Mouse (Mus musculus) limb, embryonic 10.5 days (tissue): ENCODE measurements around the gene Immp1l. TPM values are rescaled to one million over a fixed set of nuclear protein-coding genes. Genes with fewer than 3 reads are reported as not detected.

Experiments
- DNase-seq: peaks from one replicate; pipeline ENCODE4 v3.0.0-alpha.2; 2017; ENCODE audit warnings: low spot score
- H3K27ac ChIP-seq: fragments of 300-500 bp; sonication (generic); 2 replicates; pipeline ENCODE4 v1.5.1; 2016; ENCODE audit warnings: mild to moderate bottlenecking
- H3K27me3 ChIP-seq: fragments of 300-500 bp; sonication (generic); 2 replicates; pipeline ENCODE4 v1.6.1; 2016; ENCODE audit warnings: low read depth, mild to moderate bottlenecking; ENCODE audit not compliant: poor library complexity, severe bottlenecking
- H3K36me3 ChIP-seq: fragments of 300-500 bp; sonication (generic); 2 replicates; pipeline ENCODE4 v1.6.1; 2016; ENCODE audit warnings: mild to moderate bottlenecking, moderate library complexity
- H3K4me1 ChIP-seq: fragments of 300-500 bp; sonication (generic); 2 replicates; pipeline ENCODE4 v1.6.1; 2016
- H3K4me3 ChIP-seq: fragments of 300-500 bp; sonication (generic); 2 replicates; pipeline ENCODE4 v1.5.1; 2016; ENCODE audit warnings: mild to moderate bottlenecking, moderate library complexity
- H3K9me3 ChIP-seq: fragments of 300-500 bp; sonication (generic); replicated peaks from 2 replicates; pipeline ENCODE4 v1.6.1; 2016; ENCODE audit warnings: mild to moderate bottlenecking
- WGBS: fragments of 180-500 bp; shearing (Covaris S2); methylation state at CpG from one replicate; pipeline ENCODE4 v1.1.7; 2016; 5-methylcytosine and 5-hydroxymethylcytosine counted together
- polyA plus RNA-seq: library from polyadenylated mRNA; unstranded; fragments of >200 nt; fragmentation: Nextera tagmentation; extraction: Ambion mirVana; gene quantifications from 2 replicates; pipeline ENCODE4 v1.2.1, GENCODE M21; 2016

The Immp1l gene
- 109 and 120 TPM in 2 replicates for polyA plus RNA-seq

DNA sequence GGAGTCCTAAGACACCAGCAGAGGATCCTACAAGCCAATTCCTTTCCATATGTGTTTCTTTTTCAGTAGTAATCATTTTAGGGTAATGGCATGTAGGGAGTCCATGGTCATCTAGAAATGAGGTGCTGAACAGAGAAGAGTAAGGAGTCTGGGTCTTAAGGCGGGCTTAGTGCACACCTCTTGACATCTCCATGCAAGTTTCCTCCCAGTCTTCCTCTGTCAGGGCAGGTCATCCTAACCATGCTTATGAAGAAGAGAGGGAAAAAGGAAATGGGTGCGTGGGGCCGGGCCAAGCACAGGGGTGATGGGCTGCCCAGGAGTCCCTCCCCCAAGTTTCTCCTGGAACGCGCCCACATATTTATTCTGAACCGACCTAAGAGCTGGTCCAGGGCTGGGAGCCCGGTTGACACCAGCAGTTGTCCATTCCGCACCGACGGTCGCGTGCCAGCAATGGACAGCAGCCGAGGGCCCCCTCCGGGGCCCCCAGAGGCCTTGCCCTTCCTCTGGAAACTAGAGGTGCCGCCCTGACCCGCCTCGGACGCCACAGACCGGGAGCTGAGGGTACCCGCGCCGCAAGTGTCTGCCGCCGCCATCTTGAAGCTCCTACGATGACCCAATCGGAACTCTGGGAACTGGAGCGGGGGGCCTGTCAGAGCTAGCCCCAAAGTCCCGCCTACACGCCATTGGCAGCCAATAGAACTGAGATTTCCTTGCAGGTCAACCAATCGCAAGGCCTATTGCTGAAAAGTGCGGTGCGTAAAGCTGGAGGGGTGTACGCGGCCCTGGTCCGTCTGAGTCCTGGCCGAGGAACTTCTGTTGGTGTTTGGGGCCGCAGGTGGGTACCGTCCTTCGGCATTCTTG is at the start of gene Immp1l, which contains the start of gene Elp4:
Gene Immp1l, plus strand, starts transcription at position 743 of the 861 bp plus-strand sequence.
Gene Elp4, minus strand, starts transcription at position 669 of the 861 bp plus-strand sequence.
- Histone ChIP-seq H3K4me3 (peak within 1 kb of the TSS; percentile 92), H3K9me3 (no peaks in the 10 kb centered on the region), H3K36me3 (peaks cover 7% of the 10 kb centered on the region; the same call in 1 of the 2 replicates), H3K27me3 (no peaks in the 10 kb centered on the region), H3K4me1 (peaks cover 8% of the 10 kb centered on the region; the same call in 1 of the 2 replicates), H3K27ac (peak within 1 kb of the TSS; percentile 92)
- under 1% methylated on average over 39 of the region's 39 CpGs for WGBS
- peak; percentile 93 for DNase-seq

DNA sequence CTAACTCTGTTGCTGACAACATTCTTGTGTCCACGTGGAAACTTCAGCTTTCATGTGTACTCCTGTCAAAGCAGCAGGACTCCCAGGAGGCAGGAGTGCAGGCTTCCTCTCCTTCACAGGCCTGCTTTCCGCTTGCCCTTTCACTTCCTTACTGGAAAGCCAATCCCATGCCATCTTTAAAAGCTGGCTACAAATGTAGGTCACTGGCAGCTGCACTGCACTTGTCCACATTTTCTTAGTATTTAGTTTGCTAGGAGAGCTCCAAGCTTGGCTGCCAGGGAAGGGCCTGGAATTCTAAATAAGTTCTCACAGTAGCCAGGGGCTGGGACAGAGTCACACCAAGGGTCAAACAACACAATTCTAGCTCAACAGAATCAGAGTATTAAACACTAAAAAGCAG is 49.7 kb upstream of the Immp1l start:
- Histone ChIP-seq H3K4me3 (no peak overlapping the region), H3K36me3 (no peaks in the 10 kb centered on the region)

DNA sequence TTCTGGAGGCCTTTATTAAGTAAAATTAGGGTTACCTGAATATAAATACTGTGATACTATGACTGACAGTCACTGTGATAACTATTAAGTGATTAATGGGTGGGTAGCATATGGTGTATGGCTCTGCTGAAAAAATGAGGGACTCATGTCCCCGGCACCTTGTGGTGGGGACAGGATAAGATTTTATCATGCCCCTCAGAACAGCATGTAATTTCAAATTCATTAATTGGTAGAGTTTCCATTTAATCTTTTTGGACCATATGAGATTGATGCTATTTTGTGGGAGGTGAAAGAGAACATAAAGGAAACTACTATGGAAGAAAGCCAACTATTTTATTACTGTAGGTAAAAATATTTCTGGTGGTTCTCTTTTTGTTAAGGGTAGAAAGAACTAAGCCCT is 31.0 kb upstream of the Immp1l start:
- no peaks in the 10 kb centered on the region for H3K4me1 ChIP-seq
- WGBS, result 97% methylated on average over 1 of the region's 1 CpGs
- no peak for DNase-seq
- H3K36me3 ChIP-seq, result peaks cover 5% of the 10 kb centered on the region
- H3K9me3 ChIP-seq, result no peaks in the 10 kb centered on the region
- H3K4me3 ChIP-seq, result no peak overlapping the region
- H3K27me3 ChIP-seq, result no peaks in the 10 kb centered on the region
- H3K27ac ChIP-seq, result no peak overlapping the region

More for the DNA sequence above, 49.7 kb upstream of the Immp1l start:
- DNase-seq, result no peak
- H3K4me1 ChIP-seq, result no peaks in the 10 kb centered on the region
- WGBS, result 74% methylated on average over 2 of the region's 2 CpGs
- H3K27me3 ChIP-seq, result no peaks in the 10 kb centered on the region
- H3K9me3 ChIP-seq, result no peaks in the 10 kb centered on the region
- no peak overlapping the region for H3K27ac ChIP-seq

DNA sequence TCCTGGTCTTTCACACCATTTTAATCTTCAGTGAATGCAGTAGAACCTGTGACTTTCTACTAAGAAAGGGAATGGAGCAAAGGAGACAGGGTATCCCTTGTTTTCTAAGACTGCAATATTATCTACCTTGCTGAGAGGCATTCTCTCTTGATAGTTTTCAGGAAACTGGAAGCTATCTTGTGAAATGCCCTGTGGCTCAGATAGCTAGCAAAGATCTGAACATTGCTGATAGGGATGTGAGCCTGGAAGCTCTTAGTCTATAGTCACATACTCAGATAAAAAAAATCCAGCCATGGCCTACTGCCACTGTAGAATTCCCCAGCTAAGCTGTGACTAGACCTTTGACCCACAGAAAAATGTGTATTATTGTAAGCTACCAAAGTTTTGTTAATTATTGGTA is 13.6 kb upstream of the Immp1l start:
- H3K4me1 ChIP-seq, result no peaks in the 10 kb centered on the region
- no peaks in the 10 kb centered on the region; the same call in 1 of the 2 replicates for H3K9me3 ChIP-seq
- no peak overlapping the region for H3K4me3 ChIP-seq
- H3K36me3 ChIP-seq, result peaks cover 44% of the 10 kb centered on the region
- no peak for DNase-seq
- no peaks in the 10 kb centered on the region for H3K27me3 ChIP-seq
- H3K27ac ChIP-seq, result no peak overlapping the region

DNA sequence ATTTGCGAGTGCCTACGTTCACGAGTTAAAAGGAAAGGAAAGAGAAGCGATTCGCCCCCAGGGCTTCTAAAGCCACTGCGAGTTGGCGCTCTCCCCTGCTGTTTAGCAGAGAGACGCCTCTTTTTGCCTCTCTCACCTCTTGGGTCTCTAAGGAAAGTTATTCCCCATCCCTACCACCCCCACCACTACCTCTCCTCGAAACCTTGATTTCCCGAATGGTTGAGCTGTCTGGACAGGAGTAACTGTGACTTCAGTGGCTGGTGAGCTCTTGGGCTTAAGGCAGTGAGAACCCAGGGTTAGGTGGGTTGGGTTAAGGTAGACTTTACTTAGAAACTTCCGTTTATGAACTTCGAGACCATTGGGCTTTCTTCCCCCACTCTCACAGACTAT is 314 bp downstream of the Immp1l start:
- Histone ChIP-seq H3K9me3 (no peaks in the 10 kb centered on the region), H3K4me3 (peak overlapping the region; percentile 92), H3K4me1 (peaks cover 8% of the 10 kb centered on the region; the same call in 1 of the 2 replicates), H3K27me3 (no peaks in the 10 kb centered on the region), H3K27ac (peak overlapping the region; percentile 92), H3K36me3 (peaks cover 7% of the 10 kb centered on the region; the same call in 1 of the 2 replicates)
- no peak for DNase-seq
- WGBS, result 2% methylated on average over 12 of the region's 12 CpGs

DNA sequence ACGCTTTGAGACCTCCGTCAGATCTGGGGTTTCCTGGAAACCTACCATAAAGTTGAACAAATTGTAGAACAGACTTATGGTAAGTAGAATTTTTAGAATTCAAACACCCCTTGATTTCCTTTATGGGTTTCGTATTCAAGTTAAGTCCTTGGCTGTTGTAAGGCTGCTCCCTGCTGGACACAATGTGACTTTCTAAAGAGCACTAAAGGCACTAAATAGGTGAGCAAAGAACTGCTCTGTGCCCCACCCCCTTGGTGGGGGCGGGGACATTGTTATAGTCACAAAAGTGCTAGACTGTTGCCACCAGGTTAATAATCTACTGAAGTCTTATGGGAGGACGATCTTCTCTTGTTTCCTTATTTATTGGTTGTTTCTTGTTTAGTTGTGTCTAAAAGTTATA is 3.9 kb downstream of the Immp1l start:
- no peaks in the 10 kb centered on the region for H3K27me3 ChIP-seq
- 91% methylated on average over 5 of the region's 5 CpGs for WGBS

DNA sequence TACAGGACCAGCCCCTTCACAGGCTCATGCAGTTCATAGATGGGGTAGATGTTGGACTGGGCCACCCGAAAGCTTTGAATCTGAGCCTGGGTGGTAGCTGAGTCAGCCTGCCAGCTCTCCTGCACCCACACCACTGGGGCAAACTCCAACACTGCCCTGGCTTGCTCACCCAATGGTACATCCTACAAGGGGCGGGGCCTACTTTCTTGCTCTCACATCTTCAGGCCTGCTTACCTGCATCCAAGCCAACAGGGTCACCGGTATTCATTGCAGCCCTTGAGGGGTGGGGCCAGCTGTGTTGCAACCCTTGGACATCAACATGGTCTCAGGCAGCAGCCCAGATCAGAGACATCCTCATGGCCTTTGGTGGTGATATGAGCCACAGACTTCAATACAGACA is 6.2 kb downstream of the Immp1l start:
- 93% methylated on average over 3 of the region's 3 CpGs for WGBS
- DNase-seq, result no peak
- H3K27me3 ChIP-seq, result no peaks in the 10 kb centered on the region
- peaks cover under 1% of the 10 kb centered on the region; the same call in 1 of the 2 replicates for H3K4me1 ChIP-seq
- no peak overlapping the region for H3K27ac ChIP-seq
- peaks cover 18% of the 10 kb centered on the region for H3K36me3 ChIP-seq
- H3K9me3 ChIP-seq, result no peaks in the 10 kb centered on the region
- no peak overlapping the region for H3K4me3 ChIP-seq

More for the DNA sequence above, 3.9 kb downstream of the Immp1l start:
- H3K27ac ChIP-seq, result no peak overlapping the region
- H3K4me1 ChIP-seq, result peaks cover 8% of the 10 kb centered on the region; the same call in 1 of the 2 replicates
- no peaks in the 10 kb centered on the region for H3K9me3 ChIP-seq
- peaks cover 18% of the 10 kb centered on the region for H3K36me3 ChIP-seq
- no peak for DNase-seq
- no peak overlapping the region for H3K4me3 ChIP-seq

DNA sequence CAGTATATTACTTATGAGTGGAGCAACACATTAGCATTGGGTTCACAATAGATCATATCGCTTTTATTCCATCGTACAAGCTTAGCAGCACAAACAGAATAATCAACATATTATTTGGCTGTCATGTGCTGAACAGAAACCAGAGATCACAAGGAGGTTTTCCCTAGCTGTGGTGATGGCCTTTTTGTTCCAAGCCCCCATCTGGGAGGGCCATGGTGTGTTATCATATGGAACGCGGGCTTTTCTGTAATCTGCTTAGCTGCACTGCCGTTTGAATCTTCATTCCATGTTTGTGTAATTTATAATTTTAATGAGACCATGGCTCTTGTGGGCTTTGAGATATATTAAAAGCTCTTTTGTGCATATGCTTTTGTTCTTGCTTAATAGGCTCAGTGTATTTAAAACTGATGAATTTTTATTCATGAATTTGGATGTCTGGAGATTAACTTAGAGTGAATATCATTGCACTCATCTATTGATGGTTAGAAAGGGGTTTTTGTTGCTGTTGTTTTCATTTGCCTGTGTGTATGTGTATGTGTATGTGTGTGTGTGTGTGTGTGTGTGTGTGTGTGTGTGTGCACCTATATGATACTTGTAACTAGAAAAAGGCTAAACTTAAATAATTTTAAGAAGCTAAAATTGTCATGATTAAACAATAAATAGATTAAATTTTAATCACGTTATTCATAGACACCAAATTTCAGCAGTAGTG is 9.4 kb downstream of the Immp1l start:
- no peaks in the 10 kb centered on the region for H3K4me1 ChIP-seq
- WGBS, result 94% methylated on average over 6 of the region's 6 CpGs
- no peaks in the 10 kb centered on the region for H3K27me3 ChIP-seq
- H3K4me3 ChIP-seq, result no peak overlapping the region
- DNase-seq, result no peak
- H3K9me3 ChIP-seq, result no peaks in the 10 kb centered on the region
- H3K27ac ChIP-seq, result no peak overlapping the region
- H3K36me3 ChIP-seq, result peaks cover 11% of the 10 kb centered on the region

DNA sequence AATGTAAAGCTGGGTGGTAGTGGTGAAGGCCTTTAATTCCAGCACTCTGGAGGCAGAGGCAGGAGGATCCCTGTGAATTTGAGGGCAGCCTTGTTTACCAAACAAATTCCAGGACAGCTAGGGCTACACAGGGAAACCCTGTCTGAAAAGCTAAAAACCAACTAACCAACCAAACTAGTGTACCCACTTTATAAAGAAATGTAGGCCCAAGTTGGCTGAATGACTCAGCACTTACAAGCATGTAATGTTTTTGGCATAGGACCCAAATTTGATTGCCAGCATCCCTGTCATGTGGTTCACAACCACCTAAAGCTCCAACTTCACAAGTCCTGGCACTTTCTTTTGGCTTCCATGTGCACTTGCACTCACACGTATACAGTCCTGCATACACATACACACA is 12.2 kb downstream of the Immp1l start:
- Histone ChIP-seq H3K9me3 (no peaks in the 10 kb centered on the region), H3K4me1 (no peaks in the 10 kb centered on the region), H3K4me3 (no peak overlapping the region), H3K27ac (no peak overlapping the region), H3K36me3 (no peaks in the 10 kb centered on the region), H3K27me3 (no peaks in the 10 kb centered on the region)
- WGBS, result 95% methylated on average over 1 of the region's 1 CpGs
- no peak for DNase-seq

DNA sequence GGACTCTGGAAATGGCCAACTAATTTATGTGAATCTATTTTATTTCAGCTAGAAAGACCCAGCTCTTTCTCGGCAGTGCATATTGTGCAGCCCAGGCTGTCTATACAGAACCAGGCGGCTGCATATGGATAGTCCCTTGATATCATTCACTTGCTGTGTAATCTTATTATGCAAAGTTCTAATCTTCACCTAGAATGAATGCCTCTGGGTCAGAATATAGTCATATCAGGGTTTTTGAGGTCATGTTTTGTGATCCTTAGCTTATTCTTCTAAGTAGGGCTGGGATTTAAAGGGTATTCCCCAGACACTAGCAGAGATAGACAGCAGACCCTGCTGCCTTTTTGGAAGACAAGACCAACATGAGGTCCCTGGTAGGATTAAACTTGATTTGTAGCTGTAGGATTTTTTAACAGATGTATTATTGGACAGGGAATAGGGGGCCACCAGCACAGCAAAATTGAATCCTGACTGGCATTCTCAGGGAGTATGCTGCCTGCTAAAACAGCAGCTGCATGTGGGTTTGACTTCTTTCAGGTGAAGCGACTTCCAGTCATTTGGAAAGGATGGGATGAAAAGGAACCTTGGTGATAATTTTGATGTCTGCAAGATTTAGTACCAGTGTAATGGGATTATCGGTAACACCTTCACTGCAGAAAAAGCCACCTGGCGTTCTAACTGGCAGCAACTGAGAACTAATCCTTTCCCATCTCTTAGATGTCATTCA is 13.3 kb downstream of the Immp1l start:
- Histone ChIP-seq H3K27me3 (no peaks in the 10 kb centered on the region), H3K4me1 (no peaks in the 10 kb centered on the region), H3K4me3 (no peak overlapping the region), H3K27ac (no peak overlapping the region), H3K36me3 (no peaks in the 10 kb centered on the region), H3K9me3 (no peaks in the 10 kb centered on the region)
- WGBS, result 71% methylated on average over 5 of the region's 5 CpGs
- DNase-seq, result no peak

DNA sequence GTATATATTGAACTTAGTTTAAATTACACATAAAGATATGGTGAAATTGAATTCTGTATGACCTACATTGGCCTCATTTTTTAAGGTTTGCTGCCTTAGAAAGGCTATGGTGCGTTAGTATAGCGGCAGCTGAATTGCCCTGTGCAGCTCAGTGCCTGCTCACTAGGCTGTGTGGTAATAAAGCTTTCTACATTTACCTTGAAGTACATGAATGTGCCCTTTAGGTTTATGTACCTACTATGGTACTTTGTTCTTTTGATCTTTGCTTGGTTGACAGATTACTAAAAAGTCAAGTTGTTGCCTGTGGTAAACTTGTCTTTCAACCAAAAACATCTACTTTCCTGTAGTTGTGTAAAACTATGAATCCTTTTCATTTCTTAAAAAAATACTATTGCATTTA is 45.7 kb downstream of the Immp1l start:
- 93% methylated on average over 2 of the region's 2 CpGs for WGBS

DNA sequence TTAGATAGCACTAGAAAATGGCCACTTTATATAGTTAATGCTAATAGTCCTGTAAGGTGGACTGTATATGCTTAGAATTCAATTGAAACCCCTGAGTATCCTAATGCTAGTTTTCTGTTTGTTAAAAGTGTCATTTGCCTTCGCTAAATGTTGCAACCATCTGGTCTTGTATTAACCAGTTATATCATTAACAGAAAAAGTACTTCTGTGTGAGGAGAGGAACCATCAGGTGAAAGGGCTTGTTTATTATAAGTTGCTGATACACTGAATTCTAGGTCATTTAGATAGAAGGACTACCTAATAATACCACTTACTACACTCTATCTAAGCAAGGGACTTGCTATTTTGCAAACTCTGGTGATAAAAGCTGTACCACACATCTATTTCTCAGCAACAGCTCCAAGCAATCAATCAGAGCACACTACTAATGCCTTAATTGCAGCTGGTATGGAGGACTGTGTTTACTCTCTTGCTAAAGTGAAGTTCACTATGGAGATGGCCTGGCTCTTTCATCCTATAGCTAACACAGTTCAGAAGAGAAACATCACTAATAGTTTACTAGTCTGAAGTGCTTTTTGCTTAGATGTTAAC is 47.0 kb downstream of the Immp1l start:
- DNase-seq, result no peak
- H3K36me3 ChIP-seq, result peaks cover 7% of the 10 kb centered on the region; the same call in 1 of the 2 replicates
- no peak overlapping the region for H3K4me3 ChIP-seq
- WGBS, result 96% methylated on average over 1 of the region's 1 CpGs
- no peaks in the 10 kb centered on the region for H3K4me1 ChIP-seq
- no peak overlapping the region for H3K27ac ChIP-seq
- H3K9me3 ChIP-seq, result no peaks in the 10 kb centered on the region
- no peaks in the 10 kb centered on the region for H3K27me3 ChIP-seq

More for the DNA sequence above, 45.7 kb downstream of the Immp1l start:
- DNase-seq, result no peak
- Histone ChIP-seq H3K36me3 (peaks cover 7% of the 10 kb centered on the region; the same call in 1 of the 2 replicates), H3K4me1 (no peaks in the 10 kb centered on the region), H3K4me3 (no peak overlapping the region), H3K27me3 (no peaks in the 10 kb centered on the region), H3K27ac (no peak overlapping the region), H3K9me3 (no peaks in the 10 kb centered on the region)
